Mouse (Mus musculus): ENCODE measurements around the gene Brd7. TPM values are rescaled to one million over a fixed set of nuclear protein-coding genes. Genes with fewer than 3 reads are reported as not detected.

Brd7 gene
- polyA plus RNA-seq, 1 experiment from 2014 or later, result 88.8 TPM

- H3K27me3 ChIP-seq (ENCODE audit: low read depth, poor library complexity, severe bottlenecking), result no peaks in the 10 kb centered on the region
- H3K27ac ChIP-seq, result peak overlapping the region; percentile 50
- peaks cover 18% of the 10 kb centered on the region for H3K4me1 ChIP-seq
- no peaks in the 10 kb centered on the region for H3K36me3 ChIP-seq
- 37% methylated on average over 19 of the region's 19 CpGs for WGBS
- DNase-seq (ENCODE audit: low spot score), result peak; percentile 53
- H3K4me3 ChIP-seq, result no peak overlapping the region
- H3K9me3 ChIP-seq (replicated peaks), result no peaks in the 10 kb centered on the region
These were observed 15.0 kb upstream of the Brd7 start for GRCm38 (mm10) chr8:88376836-88377582.

GRCm38 (mm10) chr8:88371522-88371921 lies 9.5 kb upstream of the Brd7 start:
- 90% methylated on average over 2 of the region's 2 CpGs for WGBS
- Histone ChIP-seq H3K36me3 (no peaks in the 10 kb centered on the region), H3K9me3 (replicated peaks) (no peaks in the 10 kb centered on the region), H3K27ac (no peak overlapping the region), H3K27me3 (ENCODE audit: low read depth, poor library complexity, severe bottlenecking) (no peaks in the 10 kb centered on the region), H3K4me1 (peaks cover 11% of the 10 kb centered on the region), H3K4me3 (no peak overlapping the region)
- DNase-seq (ENCODE audit: low spot score), result no peak

- no peak for DNase-seq (ENCODE audit: low spot score)
- Histone ChIP-seq H3K4me3 (no peak overlapping the region), H3K27ac (no peak overlapping the region), H3K4me1 (peaks cover 9% of the 10 kb centered on the region), H3K27me3 (ENCODE audit: low read depth, poor library complexity, severe bottlenecking) (no peaks in the 10 kb centered on the region), H3K36me3 (no peaks in the 10 kb centered on the region), H3K9me3 (replicated peaks) (no peaks in the 10 kb centered on the region)
- 70% methylated on average over 3 of the region's 3 CpGs for WGBS
These were observed 7.8 kb upstream of the Brd7 start for GRCm38 (mm10) chr8:88369805-88370204.

GRCm38 (mm10) chr8:88369221-88369620 lies 7.2 kb upstream of the Brd7 start:
- WGBS, result 21% methylated on average over 6 of the region's 6 CpGs

GRCm38 (mm10) chr8:88362446-88363150 lies 604 bp upstream of the Brd7 start:
- WGBS, result 44% methylated on average over 11 of the region's 11 CpGs
- H3K4me3 ChIP-seq, result peak overlapping the region; percentile 99
- H3K36me3 ChIP-seq, result peaks cover 22% of the 10 kb centered on the region
- peaks cover 22% of the 10 kb centered on the region for H3K4me1 ChIP-seq
- H3K27ac ChIP-seq, result peak overlapping the region; percentile 99
- H3K27me3 ChIP-seq (ENCODE audit: low read depth, poor library complexity, severe bottlenecking), result no peaks in the 10 kb centered on the region
- H3K9me3 ChIP-seq (replicated peaks), result no peaks in the 10 kb centered on the region
- no peak for DNase-seq (ENCODE audit: low spot score)

More at GRCm38 (mm10) chr8:88369221-88369620, 7.2 kb upstream of the Brd7 start:
- Histone ChIP-seq H3K27ac (no peak overlapping the region), H3K9me3 (replicated peaks) (no peaks in the 10 kb centered on the region), H3K27me3 (ENCODE audit: low read depth, poor library complexity, severe bottlenecking) (no peaks in the 10 kb centered on the region), H3K36me3 (no peaks in the 10 kb centered on the region), H3K4me3 (no peak overlapping the region), H3K4me1 (peaks cover 9% of the 10 kb centered on the region)
- peak; percentile 58 for DNase-seq (ENCODE audit: low spot score)

- Histone ChIP-seq H3K27ac (peak overlapping the region; percentile 99), H3K4me1 (peaks cover 22% of the 10 kb centered on the region), H3K4me3 (peak overlapping the region; percentile 99), H3K36me3 (peaks cover 37% of the 10 kb centered on the region), H3K27me3 (ENCODE audit: low read depth, poor library complexity, severe bottlenecking) (no peaks in the 10 kb centered on the region), H3K9me3 (replicated peaks) (no peaks in the 10 kb centered on the region)
- WGBS, result 2% methylated on average over 31 of the region's 31 CpGs
- no peak for DNase-seq (ENCODE audit: low spot score)
These were observed 818 bp downstream of the Brd7 start for GRCm38 (mm10) chr8:88361044-88361707.

- WGBS, result 92% methylated on average over 2 of the region's 2 CpGs
- peak overlapping the region; percentile 99 for H3K4me3 ChIP-seq
- H3K36me3 ChIP-seq, result peaks cover 49% of the 10 kb centered on the region
- peak; percentile 29 for DNase-seq (ENCODE audit: low spot score)
- H3K27me3 ChIP-seq (ENCODE audit: low read depth, poor library complexity, severe bottlenecking), result no peaks in the 10 kb centered on the region
- H3K9me3 ChIP-seq (replicated peaks), result no peaks in the 10 kb centered on the region
- H3K27ac ChIP-seq, result no peak overlapping the region
- peaks cover 22% of the 10 kb centered on the region for H3K4me1 ChIP-seq
These were observed 2.0 kb downstream of the Brd7 start for GRCm38 (mm10) chr8:88359959-88360358.

GRCm38 (mm10) chr8:88357946-88358345 lies 4.0 kb downstream of the Brd7 start:
- DNase-seq (ENCODE audit: low spot score), result no peak
- no peaks in the 10 kb centered on the region for H3K9me3 ChIP-seq (replicated peaks)
- H3K4me1 ChIP-seq, result peaks cover 21% of the 10 kb centered on the region
- H3K27ac ChIP-seq, result no peak overlapping the region
- H3K27me3 ChIP-seq (ENCODE audit: low read depth, poor library complexity, severe bottlenecking), result no peaks in the 10 kb centered on the region
- H3K36me3 ChIP-seq, result peaks cover 69% of the 10 kb centered on the region
- H3K4me3 ChIP-seq, result no peak overlapping the region
- WGBS, result 88% methylated on average over 5 of the region's 5 CpGs

- Histone ChIP-seq H3K27ac (no peak overlapping the region), H3K27me3 (ENCODE audit: low read depth, poor library complexity, severe bottlenecking) (no peaks in the 10 kb centered on the region), H3K36me3 (peaks cover 75% of the 10 kb centered on the region), H3K4me1 (peaks cover 17% of the 10 kb centered on the region), H3K4me3 (no peak overlapping the region), H3K9me3 (replicated peaks) (no peaks in the 10 kb centered on the region)
- 53% methylated on average over 5 of the region's 5 CpGs for WGBS
- peak; percentile 23 for DNase-seq (ENCODE audit: low spot score)
These were observed 4.6 kb downstream of the Brd7 start for GRCm38 (mm10) chr8:88357226-88357933.

GRCm38 (mm10) chr8:88349046-88349445 lies 12.9 kb downstream of the Brd7 start:
- Histone ChIP-seq H3K4me3 (no peak overlapping the region), H3K27ac (no peak overlapping the region), H3K36me3 (peaks cover 98% of the 10 kb centered on the region), H3K9me3 (replicated peaks) (no peaks in the 10 kb centered on the region), H3K4me1 (no peaks in the 10 kb centered on the region), H3K27me3 (ENCODE audit: low read depth, poor library complexity, severe bottlenecking) (no peaks in the 10 kb centered on the region)
- no peak for DNase-seq (ENCODE audit: low spot score)
- 90% methylated on average over 2 of the region's 2 CpGs for WGBS

- Histone ChIP-seq H3K9me3 (replicated peaks) (no peaks in the 10 kb centered on the region), H3K4me1 (no peaks in the 10 kb centered on the region), H3K27ac (no peak overlapping the region), H3K27me3 (ENCODE audit: low read depth, poor library complexity, severe bottlenecking) (no peaks in the 10 kb centered on the region), H3K36me3 (peaks cover 98% of the 10 kb centered on the region), H3K4me3 (no peak overlapping the region)
- no peak for DNase-seq (ENCODE audit: low spot score)
- 91% methylated on average over 4 of the region's 4 CpGs for WGBS
These were observed 20.0 kb downstream of the Brd7 start for GRCm38 (mm10) chr8:88342026-88342425.

GRCm38 (mm10) chr8:88339887-88340695 lies 21.9 kb downstream of the Brd7 start:
- no peak overlapping the region for H3K4me3 ChIP-seq
- H3K27me3 ChIP-seq (ENCODE audit: low read depth, poor library complexity, severe bottlenecking), result no peaks in the 10 kb centered on the region
- no peak overlapping the region for H3K27ac ChIP-seq
- peaks cover 98% of the 10 kb centered on the region for H3K36me3 ChIP-seq
- H3K4me1 ChIP-seq, result no peaks in the 10 kb centered on the region
- H3K9me3 ChIP-seq (replicated peaks), result no peaks in the 10 kb centered on the region
- no peak for DNase-seq (ENCODE audit: low spot score)
- 89% methylated on average over 2 of the region's 2 CpGs for WGBS
